Mouse (Mus musculus) lung, postnatal 0 days (tissue): ENCODE measurements around the gene Csgalnact2.

Source experiments
- CTCF ChIP-seq: IDR thresholded peaks from 2 replicates; pipeline ENCODE4 v1.5.1; 2016; ENCODE audit warnings: antibody characterized with exemption, mild to moderate bottlenecking
- EP300 ChIP-seq: IDR thresholded peaks from 2 replicates; pipeline ENCODE4 v1.6.1; 2016; ENCODE audit warnings: antibody characterized with exemption, mild to moderate bottlenecking, control low read depth

- TF ChIP-seq CTCF (no peak), EP300 (no peak)
Observed at GRCm38 (mm10) chr6:118127198-118127597, 11.7 kb downstream of the Csgalnact2 start.
